Mouse (Mus musculus): ENCODE results near the gene Uck1. TPM values are rescaled to one million over a fixed set of nuclear protein-coding genes. Genes with fewer than 3 reads are reported as not detected.

Gene Uck1
- polyA plus RNA-seq, 1 experiment from 2014 or later = 75.5 TPM

GRCm38 (mm10) chr2:32294348-32294747, 34.4 kb upstream of the Uck1 start:
- WGBS = 88% methylated on average over 8 of the region's 8 CpGs
- ATAC-seq (ENCODE audit: low read depth) = no peak

DNA sequence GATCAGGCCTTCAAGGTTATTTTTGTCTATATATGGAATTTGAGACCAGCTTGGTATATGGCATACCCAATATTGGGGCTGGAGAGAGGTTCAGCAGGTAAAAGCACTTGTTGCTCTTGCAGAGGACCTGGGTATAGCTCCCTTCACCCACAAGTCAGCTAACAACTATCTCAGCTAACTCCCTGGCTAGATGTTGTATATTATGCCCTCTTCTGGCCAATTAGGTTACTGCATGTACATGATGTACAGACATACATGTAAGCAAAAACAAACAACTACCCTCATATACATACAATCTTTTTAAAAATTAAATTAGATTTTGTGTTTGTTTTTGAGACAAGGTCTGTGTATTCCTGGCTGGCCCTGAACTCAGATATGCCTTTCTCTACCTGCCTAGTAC, 29.6 kb upstream of the Uck1 start:
- Histone ChIP-seq H3K4me2 (peak overlapping the region; percentile 94), H3K4me1 (replicated peaks) (peaks cover 32% of the 10 kb centered on the region), H3K27ac (replicated peaks) (no peak overlapping the region), H3K4me3 (peak overlapping the region; percentile 89), H3K27me3 (no peaks in the 10 kb centered on the region), H3K9ac (no peak overlapping the region), H3K9me3 (no peaks in the 10 kb centered on the region), H3K36me3 (peaks cover 32% of the 10 kb centered on the region)
- no peak for ATAC-seq (ENCODE audit: low read depth)

More at GRCm38 (mm10) chr2:32294348-32294747, 34.4 kb upstream of the Uck1 start:
- Histone ChIP-seq H3K36me3 (peaks cover 60% of the 10 kb centered on the region), H3K27ac (replicated peaks) (no peak overlapping the region), H3K9me3 (no peaks in the 10 kb centered on the region), H3K4me1 (replicated peaks) (peaks cover 11% of the 10 kb centered on the region), H3K4me2 (no peak overlapping the region), H3K27me3 (no peaks in the 10 kb centered on the region), H3K4me3 (no peak overlapping the region), H3K9ac (no peak overlapping the region)

- peaks cover 32% of the 10 kb centered on the region for H3K4me1 ChIP-seq (replicated peaks)
- H3K27me3 ChIP-seq = no peaks in the 10 kb centered on the region
- peak; percentile 70 for ATAC-seq (ENCODE audit: low read depth)
- peak overlapping the region; percentile 89 for H3K4me3 ChIP-seq
- WGBS = 3% methylated on average over 25 of the region's 29 CpGs
- peak overlapping the region; percentile 52; the same call in 1 of the 2 replicates for H3K27ac ChIP-seq (replicated peaks)
- peaks cover 37% of the 10 kb centered on the region for H3K36me3 ChIP-seq
- no peaks in the 10 kb centered on the region for H3K9me3 ChIP-seq
- H3K9ac ChIP-seq = peak overlapping the region; percentile 88
- peak overlapping the region; percentile 94 for H3K4me2 ChIP-seq
Measured at GRCm38 (mm10) chr2:32288371-32288931, 28.5 kb upstream of the Uck1 start.

- Histone ChIP-seq H3K4me3 (peak within 1 kb of the TSS; percentile 89), H3K36me3 (peaks cover 35% of the 10 kb centered on the region), H3K4me1 (replicated peaks) (peaks cover 32% of the 10 kb centered on the region), H3K9ac (peak within 1 kb of the TSS; percentile 97), H3K27me3 (no peaks in the 10 kb centered on the region), H3K27ac (replicated peaks) (peak within 1 kb of the TSS; percentile 77), H3K9me3 (no peaks in the 10 kb centered on the region), H3K4me2 (peak within 1 kb of the TSS; percentile 97)
- WGBS = under 1% methylated on average over 39 of the region's 41 CpGs
- ATAC-seq (ENCODE audit: low read depth) = peak; percentile 99
Measured at GRCm38 (mm10) chr2:32287923-32288367, 28.0 kb upstream of the Uck1 start, which contains the start of gene Swi5. TSS of gene Swi5 (minus strand) at chr2:32288075.

- H3K4me3 ChIP-seq = peak within 1 kb of the TSS; percentile 89
- H3K9ac ChIP-seq = peak within 1 kb of the TSS; percentile 97
- no peaks in the 10 kb centered on the region for H3K9me3 ChIP-seq
- H3K4me1 ChIP-seq (replicated peaks) = peaks cover 32% of the 10 kb centered on the region
- 0% methylated on average over 23 of the region's 23 CpGs for WGBS
- no peaks in the 10 kb centered on the region for H3K27me3 ChIP-seq
- H3K4me2 ChIP-seq = peak within 1 kb of the TSS; percentile 97
- peak; percentile 61 for ATAC-seq (ENCODE audit: low read depth)
- peaks cover 35% of the 10 kb centered on the region for H3K36me3 ChIP-seq
- peak within 1 kb of the TSS; percentile 77 for H3K27ac ChIP-seq (replicated peaks)
Measured at GRCm38 (mm10) chr2:32287334-32287840, 27.4 kb upstream of the Uck1 start, which contains the start of gene Golga2. TSS of gene Golga2 (plus strand) at chr2:32287384.

DNA sequence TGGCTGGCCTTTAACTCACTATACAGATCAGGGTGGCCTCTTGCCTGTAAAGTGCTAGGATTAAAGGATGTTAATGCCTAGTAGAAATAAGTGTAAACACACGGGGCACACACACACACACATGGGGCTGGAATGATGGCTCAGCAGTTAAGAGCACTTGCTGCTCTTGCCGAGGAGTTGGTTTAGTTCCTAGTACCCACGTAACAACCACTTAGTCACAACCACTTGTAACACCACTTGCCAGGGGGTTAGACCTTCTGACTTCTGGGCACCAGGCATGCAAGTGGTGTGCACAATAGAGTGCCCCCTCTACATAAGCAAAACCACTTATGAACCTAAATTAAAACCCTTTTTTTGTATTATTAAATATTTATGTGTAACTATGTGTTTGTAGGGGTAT, 24.0 kb upstream of the Uck1 start:
- ATAC-seq (ENCODE audit: low read depth) = no peak
- Histone ChIP-seq H3K4me1 (replicated peaks) (peaks cover 17% of the 10 kb centered on the region), H3K4me2 (no peak overlapping the region), H3K9ac (no peak overlapping the region), H3K4me3 (no peak overlapping the region), H3K9me3 (no peaks in the 10 kb centered on the region), H3K27ac (replicated peaks) (no peak overlapping the region), H3K36me3 (peaks cover 59% of the 10 kb centered on the region), H3K27me3 (no peaks in the 10 kb centered on the region)
- 88% methylated on average over 3 of the region's 3 CpGs for WGBS

DNA sequence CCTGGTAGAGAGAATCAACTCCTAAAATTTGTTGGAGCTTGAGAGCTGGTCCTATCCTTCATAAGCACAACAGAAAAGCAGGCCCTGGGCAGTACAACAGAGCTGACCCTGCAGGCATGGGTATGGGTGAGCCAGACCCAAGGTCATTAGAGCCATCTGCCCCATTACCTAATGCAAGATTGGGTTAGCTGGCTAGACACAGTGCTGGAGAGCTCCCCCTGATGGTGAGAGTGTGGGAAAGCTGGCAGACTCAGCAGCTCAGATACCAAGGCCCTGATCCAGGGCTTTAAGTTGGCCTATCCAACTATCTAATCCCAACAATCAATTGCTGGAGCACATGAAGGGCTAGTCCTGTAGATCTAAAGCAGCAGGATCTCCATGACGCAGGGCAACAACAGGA, 22.8 kb upstream of the Uck1 start:
- ATAC-seq (ENCODE audit: low read depth) = no peak
- 97% methylated on average over 1 of the region's 1 CpGs for WGBS
- Histone ChIP-seq H3K4me3 (no peak overlapping the region), H3K9ac (no peak overlapping the region), H3K4me2 (no peak overlapping the region), H3K27ac (replicated peaks) (no peak overlapping the region), H3K36me3 (peaks cover 71% of the 10 kb centered on the region), H3K4me1 (replicated peaks) (peaks cover 13% of the 10 kb centered on the region), H3K9me3 (no peaks in the 10 kb centered on the region), H3K27me3 (no peaks in the 10 kb centered on the region)

GRCm38 (mm10) chr2:32282289-32282688, 22.3 kb upstream of the Uck1 start:
- Histone ChIP-seq H3K9ac (no peak overlapping the region), H3K9me3 (no peaks in the 10 kb centered on the region), H3K4me3 (no peak overlapping the region), H3K36me3 (peaks cover 76% of the 10 kb centered on the region), H3K27ac (replicated peaks) (no peak overlapping the region), H3K27me3 (no peaks in the 10 kb centered on the region), H3K4me2 (no peak overlapping the region), H3K4me1 (replicated peaks) (peaks cover 12% of the 10 kb centered on the region)
- no peak for ATAC-seq (ENCODE audit: low read depth)
- 91% methylated on average over 2 of the region's 2 CpGs for WGBS

- no peaks in the 10 kb centered on the region for H3K9me3 ChIP-seq
- H3K27ac ChIP-seq (replicated peaks) = no peak overlapping the region
- H3K4me1 ChIP-seq (replicated peaks) = no peaks in the 10 kb centered on the region
- H3K4me3 ChIP-seq = no peak overlapping the region
- no peaks in the 10 kb centered on the region for H3K27me3 ChIP-seq
- H3K36me3 ChIP-seq = peaks cover 41% of the 10 kb centered on the region
- 72% methylated on average over 3 of the region's 3 CpGs for WGBS
- H3K9ac ChIP-seq = no peak overlapping the region
- no peak for ATAC-seq (ENCODE audit: low read depth)
- H3K4me2 ChIP-seq = no peak overlapping the region
Measured at GRCm38 (mm10) chr2:32275823-32276222, 15.9 kb upstream of the Uck1 start.

DNA sequence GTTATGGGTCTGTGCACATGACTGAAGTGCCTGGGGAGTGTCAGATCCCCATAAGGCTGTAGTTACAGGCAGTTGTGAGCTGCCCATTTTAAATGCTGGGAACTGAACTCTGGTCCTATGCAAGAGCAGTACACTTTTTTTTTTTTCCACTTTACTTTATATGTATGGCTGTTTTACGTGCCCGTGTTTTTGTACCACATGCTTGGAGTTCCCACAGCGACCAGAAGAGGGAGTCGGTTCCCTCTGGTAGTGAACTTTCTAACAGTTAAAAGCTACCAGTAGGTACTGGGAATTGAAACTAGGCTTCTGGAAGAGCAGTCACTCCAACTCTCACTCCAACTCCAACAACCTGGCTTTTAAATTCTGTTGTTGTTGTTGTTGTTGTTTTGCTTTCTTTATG, 676 bp upstream of the Uck1 start:
- Histone ChIP-seq H3K27me3 (no peaks in the 10 kb centered on the region), H3K4me2 (peak overlapping the region; percentile 85), H3K36me3 (peaks cover 24% of the 10 kb centered on the region), H3K27ac (replicated peaks) (no peak overlapping the region), H3K9ac (0 out of 2 replicates have a peak overlapping the region, but pooled peaks have one; percentile 83), H3K4me3 (peak overlapping the region; percentile 91), H3K9me3 (no peaks in the 10 kb centered on the region), H3K4me1 (replicated peaks) (peaks cover 13% of the 10 kb centered on the region)
- WGBS = 26% methylated on average over 4 of the region's 4 CpGs
- ATAC-seq (ENCODE audit: low read depth) = no peak

DNA sequence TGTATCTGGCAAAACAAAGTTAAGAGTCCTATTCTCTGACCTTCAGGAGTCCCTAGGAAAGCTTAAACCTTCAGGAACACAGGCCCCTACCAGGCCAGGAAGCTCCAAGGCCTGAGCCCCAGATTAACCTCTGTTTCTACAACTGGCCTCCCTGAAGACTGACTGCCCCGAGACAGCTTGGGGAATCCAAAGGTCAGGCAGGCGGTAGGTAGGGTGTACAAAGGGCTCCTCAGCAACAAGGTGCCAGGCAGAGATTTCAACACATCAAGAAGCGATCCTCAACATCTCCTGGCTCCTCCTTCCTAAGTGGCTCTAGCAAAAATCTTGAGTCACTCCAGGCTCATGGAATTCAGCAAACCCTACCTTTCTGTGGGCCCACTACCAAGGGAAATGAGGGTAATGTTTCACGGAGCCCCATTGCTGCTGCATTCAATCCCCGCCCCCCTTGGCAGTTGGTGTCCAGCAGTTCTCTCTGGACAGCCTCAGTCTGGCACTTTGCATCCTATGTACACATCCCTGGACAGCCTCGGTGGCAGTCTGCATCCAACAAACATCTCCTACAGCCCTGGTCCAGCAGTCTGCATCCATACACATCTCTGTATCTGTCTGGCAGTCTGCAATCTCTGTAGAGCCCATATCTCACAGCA, 949 bp downstream of the Uck1 start:
- Histone ChIP-seq H3K4me2 (peak overlapping the region; percentile 85), H3K27ac (replicated peaks) (no peak overlapping the region), H3K27me3 (no peaks in the 10 kb centered on the region), H3K36me3 (peaks cover 34% of the 10 kb centered on the region), H3K4me1 (replicated peaks) (peaks cover 13% of the 10 kb centered on the region), H3K9ac (peak overlapping the region; percentile 83), H3K9me3 (no peaks in the 10 kb centered on the region), H3K4me3 (peak overlapping the region; percentile 91)
- no peak for ATAC-seq (ENCODE audit: low read depth)
- WGBS = 65% methylated on average over 6 of the region's 6 CpGs

DNA sequence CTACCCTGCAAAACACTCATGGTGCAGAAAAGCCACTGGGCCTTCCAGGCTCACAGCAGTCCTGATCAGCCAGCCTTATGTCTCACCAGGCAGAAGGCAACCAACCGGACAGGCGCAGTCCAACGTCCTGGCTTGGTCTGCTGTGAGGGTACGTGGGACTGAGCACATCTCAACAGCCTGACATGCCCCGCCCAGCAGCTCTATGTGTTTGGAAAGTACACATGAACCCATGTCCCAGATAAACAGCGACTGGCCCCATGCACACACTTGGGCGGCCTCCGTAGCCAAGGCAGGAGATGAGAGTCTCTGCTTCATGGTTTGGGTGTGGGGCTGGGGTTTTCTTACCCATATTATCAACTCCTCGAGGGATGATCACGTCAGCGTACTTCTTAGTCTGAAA, 3.7 kb downstream of the Uck1 start:
- H3K4me1 ChIP-seq (replicated peaks) = peaks cover 13% of the 10 kb centered on the region
- H3K27me3 ChIP-seq = no peaks in the 10 kb centered on the region
- no peak overlapping the region for H3K9ac ChIP-seq
- no peak overlapping the region for H3K27ac ChIP-seq (replicated peaks)
- H3K4me3 ChIP-seq = no peak overlapping the region
- no peak for ATAC-seq (ENCODE audit: low read depth)
- H3K36me3 ChIP-seq = peaks cover 61% of the 10 kb centered on the region
- H3K9me3 ChIP-seq = no peaks in the 10 kb centered on the region
- H3K4me2 ChIP-seq = no peak overlapping the region
- WGBS = 94% methylated on average over 11 of the region's 11 CpGs

All from neural tube, embryonic 13.5 days (tissue).